Mouse (Mus musculus): Measurements from ENCODE around the gene Bcan. TPM values are rescaled to one million over a fixed set of nuclear protein-coding genes. Genes with fewer than 3 reads are reported as not detected.

The Bcan gene
- 0.05 TPM in 1 of 2 replicates, not detected in the other for polyA plus RNA-seq (2015; fragmentation: Nextera tagmentation; extraction: Ambion mirVana)

- H3K27me3 ChIP-seq = peaks cover 98% of the 10 kb centered on the region
- peaks cover 7% of the 10 kb centered on the region for H3K4me1 ChIP-seq (replicated peaks)
- no peak for DNase-seq
- 0 out of 2 replicates have a peak within 1 kb of the TSS, but pooled peaks have one; percentile 19 for H3K4me3 ChIP-seq (replicated peaks)
- no peaks in the 10 kb centered on the region for H3K36me3 ChIP-seq
- H3K4me2 ChIP-seq = peak within 1 kb of the TSS; percentile 32
- H3K27ac ChIP-seq = no peak within 1 kb of the TSS
- no peak for ATAC-seq (ENCODE audit: low read depth)
- H3K9me3 ChIP-seq (replicated peaks) = no peaks in the 10 kb centered on the region
- H3K9ac ChIP-seq = no peak within 1 kb of the TSS
- WGBS (ENCODE audit: insufficient replicate concordance) = 1% methylated on average over 39 of the region's 39 CpGs
These were observed at the start of gene Bcan for GRCm38 (mm10) chr3:88000181-88000580. Gene Bcan (minus strand): TSS chr3:88000230.

GRCm38 (mm10) chr3:88049532-88049931 is 49.5 kb upstream of the Bcan start:
- Histone ChIP-seq H3K4me2 (no peak overlapping the region), H3K4me1 (replicated peaks) (peaks cover 4% of the 10 kb centered on the region), H3K9me3 (replicated peaks) (no peaks in the 10 kb centered on the region), H3K27me3 (no peaks in the 10 kb centered on the region), H3K9ac (no peak overlapping the region), H3K36me3 (peaks cover 69% of the 10 kb centered on the region), H3K27ac (no peak overlapping the region), H3K4me3 (replicated peaks) (no peak overlapping the region)
- DNase-seq (no peak), ATAC-seq (ENCODE audit: low read depth) (no peak)
- WGBS (ENCODE audit: insufficient replicate concordance) = 57% methylated on average over 3 of the region's 3 CpGs

- peak within 1 kb of the TSS; percentile 75 for H3K9ac ChIP-seq
- peak within 1 kb of the TSS; percentile 80 for H3K4me3 ChIP-seq (replicated peaks)
- DNase-seq (peak; percentile 81), ATAC-seq (ENCODE audit: low read depth) (peak; percentile 94)
- H3K27me3 ChIP-seq = peaks cover 26% of the 10 kb centered on the region
- H3K36me3 ChIP-seq = peaks cover 16% of the 10 kb centered on the region
- H3K27ac ChIP-seq = no peak within 1 kb of the TSS
- 8% methylated on average over 36 of the region's 36 CpGs for WGBS (ENCODE audit: insufficient replicate concordance)
- peak within 1 kb of the TSS; percentile 81 for H3K4me2 ChIP-seq
- H3K9me3 ChIP-seq (replicated peaks) = no peaks in the 10 kb centered on the region
- peaks cover 19% of the 10 kb centered on the region for H3K4me1 ChIP-seq (replicated peaks)
These were observed 42.8 kb upstream of the Bcan start, which contains the start of gene Gpatch4 for GRCm38 (mm10) chr3:88042661-88043421. Gene Gpatch4 (plus strand): TSS chr3:88043108.

- Histone ChIP-seq H3K9me3 (replicated peaks) (no peaks in the 10 kb centered on the region), H3K27ac (no peak overlapping the region), H3K4me1 (replicated peaks) (no peaks in the 10 kb centered on the region), H3K27me3 (peaks cover 70% of the 10 kb centered on the region), H3K4me3 (replicated peaks) (no peak overlapping the region), H3K4me2 (no peak overlapping the region), H3K36me3 (no peaks in the 10 kb centered on the region), H3K9ac (no peak overlapping the region)
- WGBS (ENCODE audit: insufficient replicate concordance) = 36% methylated on average over 1 of the region's 1 CpGs
- no peak for DNase-seq
- ATAC-seq (ENCODE audit: low read depth) = no peak
These were observed 35.7 kb upstream of the Bcan start for GRCm38 (mm10) chr3:88035561-88036293.

- Histone ChIP-seq H3K27ac (no peak overlapping the region), H3K9ac (no peak overlapping the region), H3K4me3 (replicated peaks) (no peak overlapping the region), H3K4me2 (no peak overlapping the region), H3K27me3 (peaks cover 70% of the 10 kb centered on the region), H3K4me1 (replicated peaks) (no peaks in the 10 kb centered on the region), H3K36me3 (no peaks in the 10 kb centered on the region), H3K9me3 (replicated peaks) (no peaks in the 10 kb centered on the region)
- ATAC-seq (ENCODE audit: low read depth) (no peak), DNase-seq (no peak)
- 47% methylated on average over 5 of the region's 5 CpGs for WGBS (ENCODE audit: insufficient replicate concordance)
These were observed 33.5 kb upstream of the Bcan start for GRCm38 (mm10) chr3:88033506-88033905.

- H3K4me1 ChIP-seq (replicated peaks) = no peaks in the 10 kb centered on the region
- ATAC-seq (ENCODE audit: low read depth) (no peak), DNase-seq (no peak)
- no peak overlapping the region for H3K9ac ChIP-seq
- H3K27ac ChIP-seq = no peak overlapping the region
- H3K36me3 ChIP-seq = no peaks in the 10 kb centered on the region
- 10% methylated on average over 19 of the region's 19 CpGs for WGBS (ENCODE audit: insufficient replicate concordance)
- no peak overlapping the region for H3K4me3 ChIP-seq (replicated peaks)
- peaks cover 71% of the 10 kb centered on the region for H3K27me3 ChIP-seq
- H3K4me2 ChIP-seq = no peak overlapping the region
- no peaks in the 10 kb centered on the region; the same call in 1 of the 2 replicates for H3K9me3 ChIP-seq (replicated peaks)
These were observed 30.8 kb upstream of the Bcan start for GRCm38 (mm10) chr3:88030608-88031395.

GRCm38 (mm10) chr3:88027434-88028186 is 27.6 kb upstream of the Bcan start, which contains the start of gene Hapln2:
Gene Hapln2 (minus strand): TSS chr3:88027583.
- H3K36me3 ChIP-seq = no peaks in the 10 kb centered on the region
- DNase-seq (no peak), ATAC-seq (ENCODE audit: low read depth) (no peak)
- H3K27ac ChIP-seq = no peak within 1 kb of the TSS
- no peak within 1 kb of the TSS for H3K9ac ChIP-seq
- H3K27me3 ChIP-seq = peaks cover 82% of the 10 kb centered on the region
- no peaks in the 10 kb centered on the region; the same call in 1 of the 2 replicates for H3K9me3 ChIP-seq (replicated peaks)
- 42% methylated on average over 5 of the region's 5 CpGs for WGBS (ENCODE audit: insufficient replicate concordance)
- peaks cover 11% of the 10 kb centered on the region for H3K4me1 ChIP-seq (replicated peaks)
- no peak within 1 kb of the TSS for H3K4me3 ChIP-seq (replicated peaks)
- no peak within 1 kb of the TSS for H3K4me2 ChIP-seq

GRCm38 (mm10) chr3:88026823-88027222 is 26.8 kb upstream of the Bcan start:
- ATAC-seq (ENCODE audit: low read depth) (no peak), DNase-seq (no peak)
- Histone ChIP-seq H3K36me3 (no peaks in the 10 kb centered on the region), H3K27ac (no peak overlapping the region), H3K9me3 (replicated peaks) (no peaks in the 10 kb centered on the region; the same call in 1 of the 2 replicates), H3K4me2 (no peak overlapping the region), H3K4me3 (replicated peaks) (no peak overlapping the region), H3K4me1 (replicated peaks) (peaks cover 15% of the 10 kb centered on the region), H3K9ac (no peak overlapping the region), H3K27me3 (peaks cover 82% of the 10 kb centered on the region)
- 46% methylated on average over 7 of the region's 7 CpGs for WGBS (ENCODE audit: insufficient replicate concordance)

GRCm38 (mm10) chr3:88023192-88024074 is 23.4 kb upstream of the Bcan start:
- Histone ChIP-seq H3K4me1 (replicated peaks) (peaks cover 15% of the 10 kb centered on the region), H3K4me3 (replicated peaks) (peak overlapping the region; percentile 56), H3K27ac (no peak overlapping the region), H3K27me3 (peaks cover 84% of the 10 kb centered on the region), H3K36me3 (no peaks in the 10 kb centered on the region), H3K4me2 (peak overlapping the region; percentile 84), H3K9me3 (replicated peaks) (no peaks in the 10 kb centered on the region; the same call in 1 of the 2 replicates), H3K9ac (no peak overlapping the region)
- DNase-seq (no peak), ATAC-seq (ENCODE audit: low read depth) (peak; percentile 41)
- WGBS (ENCODE audit: insufficient replicate concordance) = 2% methylated on average over 81 of the region's 81 CpGs
